Mouse (Mus musculus): ENCODE measurements around the gene Ttc14. TPM values are rescaled to one million over a fixed set of nuclear protein-coding genes. Genes with fewer than 3 reads are reported as not detected.

Gene Ttc14
- polyA plus RNA-seq (2014; fragmentation: Nextera tagmentation; extraction: Ambion mirVana), result 59.6 and 68.3 TPM in 2 replicates

- Histone ChIP-seq H3K27ac (ENCODE audit: low read depth, low read length) (peak within 1 kb of the TSS; percentile 99), H3K27me3 (ENCODE audit: control insufficient read depth, insufficient read depth, low read length) (no peaks in the 10 kb centered on the region), H3K4me1 (ENCODE audit: control insufficient read depth, insufficient read depth, low read length) (no peaks in the 10 kb centered on the region), H3K4me2 (ENCODE audit: low read depth) (peak within 1 kb of the TSS; percentile 72), H3K9me3 (ENCODE audit: control insufficient read depth, low read length) (no peaks in the 10 kb centered on the region), H3K36me3 (ENCODE audit: control insufficient read depth, insufficient read depth, low read length) (no peaks in the 10 kb centered on the region; the same call in 1 of the 2 replicates), H3K4me3 (ENCODE audit: low read depth, low read length) (peak within 1 kb of the TSS; percentile 94), H3K9ac (ENCODE audit: low read length) (peak within 1 kb of the TSS; percentile 95)
- ATAC-seq (ENCODE audit: insufficient read depth, low FRiP score, low TSS enrichment) (peak; percentile 99), DNase-seq (ENCODE audit: low spot score) (peak; percentile 98)
- WGBS, result under 1% methylated on average over 90 of the region's 90 CpGs
Observed at GRCm38 (mm10) chr3:33799617-33800512, at the start of gene Ttc14. Gene Ttc14, plus strand, starts transcription at chr3:33799832.

GRCm38 (mm10) chr3:33790975-33791374 lies 8.7 kb upstream of the Ttc14 start:
- DNase-seq (ENCODE audit: low spot score) (no peak), ATAC-seq (ENCODE audit: insufficient read depth, low FRiP score, low TSS enrichment) (no peak)
- Histone ChIP-seq H3K36me3 (ENCODE audit: control insufficient read depth, insufficient read depth, low read length) (no peaks in the 10 kb centered on the region), H3K27me3 (ENCODE audit: control insufficient read depth, insufficient read depth, low read length) (no peaks in the 10 kb centered on the region), H3K27ac (ENCODE audit: low read depth, low read length) (no peak overlapping the region), H3K9ac (ENCODE audit: low read length) (no peak overlapping the region), H3K9me3 (ENCODE audit: control insufficient read depth, low read length) (no peaks in the 10 kb centered on the region), H3K4me1 (ENCODE audit: control insufficient read depth, insufficient read depth, low read length) (no peaks in the 10 kb centered on the region), H3K4me2 (ENCODE audit: low read depth) (no peak overlapping the region), H3K4me3 (ENCODE audit: low read depth, low read length) (no peak overlapping the region)

- ATAC-seq (ENCODE audit: insufficient read depth, low FRiP score, low TSS enrichment) (peak; percentile 17; the same call in 1 of the 2 replicates), DNase-seq (ENCODE audit: low spot score) (no peak)
- H3K4me2 ChIP-seq (ENCODE audit: low read depth), result peak overlapping the region; percentile 72
- no peaks in the 10 kb centered on the region; the same call in 1 of the 2 replicates for H3K36me3 ChIP-seq (ENCODE audit: control insufficient read depth, insufficient read depth, low read length)
- peak overlapping the region; percentile 94 for H3K4me3 ChIP-seq (ENCODE audit: low read depth, low read length)
- H3K27me3 ChIP-seq (ENCODE audit: control insufficient read depth, insufficient read depth, low read length), result no peaks in the 10 kb centered on the region
- H3K4me1 ChIP-seq (ENCODE audit: control insufficient read depth, insufficient read depth, low read length), result no peaks in the 10 kb centered on the region
- no peaks in the 10 kb centered on the region for H3K9me3 ChIP-seq (ENCODE audit: control insufficient read depth, low read length)
- WGBS, result under 1% methylated on average over 16 of the region's 16 CpGs
- H3K9ac ChIP-seq (ENCODE audit: low read length), result peak overlapping the region; percentile 95
- H3K27ac ChIP-seq (ENCODE audit: low read depth, low read length), result peak overlapping the region; percentile 99
Observed at GRCm38 (mm10) chr3:33800513-33800820, 835 bp downstream of the Ttc14 start.

- H3K36me3 ChIP-seq (ENCODE audit: control insufficient read depth, insufficient read depth, low read length), result peaks cover 3% of the 10 kb centered on the region; the same call in 1 of the 2 replicates
- ATAC-seq (ENCODE audit: insufficient read depth, low FRiP score, low TSS enrichment), result no peak
- no peaks in the 10 kb centered on the region for H3K27me3 ChIP-seq (ENCODE audit: control insufficient read depth, insufficient read depth, low read length)
Observed at GRCm38 (mm10) chr3:33807151-33807550, 7.5 kb downstream of the Ttc14 start.

GRCm38 (mm10) chr3:33824135-33824946 lies 24.7 kb downstream of the Ttc14 start:
- Histone ChIP-seq H3K27me3 (ENCODE audit: control insufficient read depth, insufficient read depth, low read length) (no peaks in the 10 kb centered on the region), H3K9me3 (ENCODE audit: control insufficient read depth, low read length) (no peaks in the 10 kb centered on the region), H3K9ac (ENCODE audit: low read length) (no peak overlapping the region), H3K27ac (ENCODE audit: low read depth, low read length) (no peak overlapping the region), H3K36me3 (ENCODE audit: control insufficient read depth, insufficient read depth, low read length) (no peaks in the 10 kb centered on the region), H3K4me3 (ENCODE audit: low read depth, low read length) (no peak overlapping the region), H3K4me1 (ENCODE audit: control insufficient read depth, insufficient read depth, low read length) (no peaks in the 10 kb centered on the region), H3K4me2 (ENCODE audit: low read depth) (no peak overlapping the region)
- ATAC-seq (ENCODE audit: insufficient read depth, low FRiP score, low TSS enrichment) (no peak), DNase-seq (ENCODE audit: low spot score) (peak; percentile 48)
- WGBS, result 48% methylated on average over 9 of the region's 9 CpGs

More at GRCm38 (mm10) chr3:33807151-33807550, 7.5 kb downstream of the Ttc14 start:
- Histone ChIP-seq H3K4me2 (ENCODE audit: low read depth) (no peak overlapping the region), H3K27ac (ENCODE audit: low read depth, low read length) (no peak overlapping the region), H3K9ac (ENCODE audit: low read length) (no peak overlapping the region), H3K4me1 (ENCODE audit: control insufficient read depth, insufficient read depth, low read length) (no peaks in the 10 kb centered on the region), H3K4me3 (ENCODE audit: low read depth, low read length) (no peak overlapping the region), H3K9me3 (ENCODE audit: control insufficient read depth, low read length) (no peaks in the 10 kb centered on the region)
- no peak for DNase-seq (ENCODE audit: low spot score)
- WGBS, result 88% methylated on average over 1 of the region's 1 CpGs

GRCm38 (mm10) chr3:33832351-33832750 lies 32.7 kb downstream of the Ttc14 start:
- Histone ChIP-seq H3K9ac (ENCODE audit: low read length) (no peak overlapping the region), H3K9me3 (ENCODE audit: control insufficient read depth, low read length) (no peaks in the 10 kb centered on the region), H3K4me3 (ENCODE audit: low read depth, low read length) (no peak overlapping the region), H3K27me3 (ENCODE audit: control insufficient read depth, insufficient read depth, low read length) (no peaks in the 10 kb centered on the region), H3K36me3 (ENCODE audit: control insufficient read depth, insufficient read depth, low read length) (no peaks in the 10 kb centered on the region), H3K27ac (ENCODE audit: low read depth, low read length) (no peak overlapping the region), H3K4me2 (ENCODE audit: low read depth) (no peak overlapping the region), H3K4me1 (ENCODE audit: control insufficient read depth, insufficient read depth, low read length) (no peaks in the 10 kb centered on the region)
- DNase-seq (ENCODE audit: low spot score) (no peak), ATAC-seq (ENCODE audit: insufficient read depth, low FRiP score, low TSS enrichment) (no peak)
- WGBS, result 87% methylated on average over 10 of the region's 10 CpGs

GRCm38 (mm10) chr3:33836576-33836975 lies 36.9 kb downstream of the Ttc14 start:
- ATAC-seq (ENCODE audit: insufficient read depth, low FRiP score, low TSS enrichment), result no peak
- no peak overlapping the region for H3K4me3 ChIP-seq (ENCODE audit: low read depth, low read length)
- H3K4me2 ChIP-seq (ENCODE audit: low read depth), result no peak overlapping the region
- no peaks in the 10 kb centered on the region for H3K9me3 ChIP-seq (ENCODE audit: control insufficient read depth, low read length)
- H3K36me3 ChIP-seq (ENCODE audit: control insufficient read depth, insufficient read depth, low read length), result no peaks in the 10 kb centered on the region
- no peak for DNase-seq (ENCODE audit: low spot score)
- WGBS, result 95% methylated on average over 13 of the region's 13 CpGs
- H3K27me3 ChIP-seq (ENCODE audit: control insufficient read depth, insufficient read depth, low read length), result no peaks in the 10 kb centered on the region
- H3K4me1 ChIP-seq (ENCODE audit: control insufficient read depth, insufficient read depth, low read length), result no peaks in the 10 kb centered on the region
- no peak overlapping the region for H3K9ac ChIP-seq (ENCODE audit: low read length)
- no peak overlapping the region for H3K27ac ChIP-seq (ENCODE audit: low read depth, low read length)

DNA sequence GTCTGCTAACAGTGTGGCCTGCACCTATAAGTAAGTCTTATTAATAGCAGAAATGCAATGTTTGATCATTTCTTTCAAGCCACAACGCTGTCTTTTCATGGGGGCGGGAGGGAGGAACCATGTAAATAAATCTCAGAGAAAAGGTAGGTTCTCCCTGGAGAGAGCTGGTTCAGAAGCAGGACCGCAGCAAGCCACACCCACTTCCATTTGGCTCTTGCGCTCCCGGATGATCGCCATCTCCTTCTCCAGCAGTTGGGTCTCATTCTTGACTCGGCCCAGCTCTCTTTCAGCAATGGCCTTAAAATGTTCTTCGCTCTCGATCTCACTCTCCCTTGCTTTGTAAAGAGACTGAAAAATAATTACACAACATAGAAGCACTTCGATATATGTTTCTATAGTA lies 39.2 kb downstream of the Ttc14 start:
- ATAC-seq (ENCODE audit: insufficient read depth, low FRiP score, low TSS enrichment) (no peak), DNase-seq (ENCODE audit: low spot score) (no peak)
- no peak overlapping the region for H3K4me3 ChIP-seq (ENCODE audit: low read depth, low read length)
- 66% methylated on average over 10 of the region's 10 CpGs for WGBS
- no peak overlapping the region for H3K27ac ChIP-seq (ENCODE audit: low read depth, low read length)
- H3K9me3 ChIP-seq (ENCODE audit: control insufficient read depth, low read length), result no peaks in the 10 kb centered on the region
- H3K36me3 ChIP-seq (ENCODE audit: control insufficient read depth, insufficient read depth, low read length), result no peaks in the 10 kb centered on the region
- no peaks in the 10 kb centered on the region for H3K4me1 ChIP-seq (ENCODE audit: control insufficient read depth, insufficient read depth, low read length)
- H3K9ac ChIP-seq (ENCODE audit: low read length), result no peak overlapping the region
- H3K27me3 ChIP-seq (ENCODE audit: control insufficient read depth, insufficient read depth, low read length), result no peaks in the 10 kb centered on the region
- no peak overlapping the region for H3K4me2 ChIP-seq (ENCODE audit: low read depth)

All from neural tube, embryonic 11.5 days (tissue).